Mouse (Mus musculus): ENCODE results near the gene Pdlim5. TPM values are rescaled to one million over a fixed set of nuclear protein-coding genes. Genes with fewer than 3 reads are reported as not detected.
A peak's percentile ranks its signal among the peaks of the same experiment; 100 is the strongest.
"Not testable (repeated sequence)": the region's sequence is repeated elsewhere in the genome, so short reads cannot be mapped to it uniquely, and the experiment has no call there.

Gene Pdlim5
- polyA plus RNA-seq, 1 experiment from 2014 or later, result 32.5 TPM

DNA sequence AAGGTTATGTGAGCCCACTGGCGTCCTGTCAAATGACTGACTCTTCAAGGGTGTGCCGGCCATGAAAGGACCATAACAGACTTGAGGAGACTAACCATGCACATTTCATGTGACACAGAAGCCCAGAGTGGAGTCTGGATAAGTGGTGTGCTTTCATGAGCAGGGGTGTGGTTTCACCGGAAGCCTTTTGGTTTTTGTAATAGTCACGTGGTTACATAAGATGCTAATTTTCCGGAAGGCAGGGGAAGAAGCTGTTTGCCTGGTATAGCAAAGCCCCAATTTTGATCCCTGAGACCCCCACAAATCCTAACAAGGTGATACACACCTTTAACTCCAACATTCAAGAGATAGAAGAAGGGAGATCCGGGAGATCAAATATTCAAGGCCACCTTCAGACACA lies 188.0 kb downstream of the Pdlim5 start:
- Histone ChIP-seq H3K27ac (no peak overlapping the region), H3K36me3 (ENCODE audit: insufficient read depth, low read length) (no peaks in the 10 kb centered on the region), H3K4me2 (ENCODE audit: low read length) (no peak overlapping the region), H3K9ac (ENCODE audit: low read depth, low read length) (no peak overlapping the region), H3K27me3 (ENCODE audit: insufficient read depth, low read length) (no peaks in the 10 kb centered on the region), H3K4me3 (replicated peaks; ENCODE audit: low read depth, low read length) (no peak overlapping the region), H3K9me3 (replicated peaks; ENCODE audit: low read length) (no peaks in the 10 kb centered on the region), H3K4me1 (replicated peaks; ENCODE audit: insufficient read depth, low read length) (no peaks in the 10 kb centered on the region)
- DNase-seq (ENCODE audit: low spot score) (no peak), ATAC-seq (replicated peaks; ENCODE audit: low FRiP score, low read depth) (no peak)
- no peak for TF ChIP-seq CTCF (IDR thresholded peaks at IDR 0.05; ENCODE audit: low read depth)
- WGBS, result 91% methylated on average over 6 of the region's 6 CpGs

GRCm38 (mm10) chr3:142206316-142206715 lies 189.2 kb downstream of the Pdlim5 start:
- Histone ChIP-seq H3K27ac (no peak overlapping the region), H3K4me2 (ENCODE audit: low read length) (no peak overlapping the region), H3K4me1 (replicated peaks; ENCODE audit: insufficient read depth, low read length) (no peaks in the 10 kb centered on the region), H3K4me3 (replicated peaks; ENCODE audit: low read depth, low read length) (no peak overlapping the region), H3K9ac (ENCODE audit: low read depth, low read length) (no peak overlapping the region), H3K36me3 (ENCODE audit: insufficient read depth, low read length) (no peaks in the 10 kb centered on the region), H3K9me3 (replicated peaks; ENCODE audit: low read length) (no peaks in the 10 kb centered on the region), H3K27me3 (ENCODE audit: insufficient read depth, low read length) (no peaks in the 10 kb centered on the region)
- WGBS, result 44% methylated on average over 3 of the region's 3 CpGs
- DNase-seq (ENCODE audit: low spot score) (no peak), ATAC-seq (replicated peaks; ENCODE audit: low FRiP score, low read depth) (no peak)
- TF ChIP-seq CTCF (IDR thresholded peaks at IDR 0.05; ENCODE audit: low read depth), result no peak

DNA sequence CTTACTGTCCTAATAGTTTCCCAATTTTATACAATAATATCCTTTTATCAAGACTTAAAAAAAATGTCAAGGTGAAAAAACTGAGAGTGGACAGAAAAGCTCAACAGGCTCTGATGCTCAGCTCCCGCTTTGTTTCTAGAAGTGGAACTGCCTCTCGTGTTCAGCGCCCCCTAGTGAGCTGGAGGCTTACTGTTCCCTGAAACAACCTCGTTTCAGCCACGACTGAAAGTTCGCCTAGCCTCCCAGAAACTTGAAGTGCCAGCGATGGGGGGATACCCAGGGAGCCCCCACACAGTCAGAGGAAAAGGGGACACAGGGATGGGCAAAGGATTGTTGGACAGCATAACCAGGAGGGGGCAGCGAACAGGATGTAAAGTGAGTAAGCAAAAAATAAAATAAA lies 199.4 kb downstream of the Pdlim5 start:
- no peaks in the 10 kb centered on the region for H3K9me3 ChIP-seq (replicated peaks; ENCODE audit: low read length)
- WGBS, result 88% methylated on average over 8 of the region's 8 CpGs
- no peaks in the 10 kb centered on the region for H3K4me1 ChIP-seq (replicated peaks; ENCODE audit: insufficient read depth, low read length)
- no peak overlapping the region for H3K4me2 ChIP-seq (ENCODE audit: low read length)
- no peaks in the 10 kb centered on the region for H3K27me3 ChIP-seq (ENCODE audit: insufficient read depth, low read length)
- H3K27ac ChIP-seq, result no peak overlapping the region
- peak; percentile 32 for TF ChIP-seq CTCF (IDR thresholded peaks at IDR 0.05; ENCODE audit: low read depth)
- H3K9ac ChIP-seq (ENCODE audit: low read depth, low read length), result no peak overlapping the region
- no peak for ATAC-seq (replicated peaks; ENCODE audit: low FRiP score, low read depth)
- DNase-seq (ENCODE audit: low spot score), result no peak
- no peaks in the 10 kb centered on the region for H3K36me3 ChIP-seq (ENCODE audit: insufficient read depth, low read length)
- no peak overlapping the region for H3K4me3 ChIP-seq (replicated peaks; ENCODE audit: low read depth, low read length)

- H3K36me3 ChIP-seq (ENCODE audit: insufficient read depth, low read length); H3K4me2 ChIP-seq (ENCODE audit: low read length); ATAC-seq (replicated peaks; ENCODE audit: low FRiP score, low read depth); H3K4me3 ChIP-seq (replicated peaks; ENCODE audit: low read depth, low read length); H3K9ac ChIP-seq (ENCODE audit: low read depth, low read length); H3K9me3 ChIP-seq (replicated peaks; ENCODE audit: low read length); H3K27me3 ChIP-seq (ENCODE audit: insufficient read depth, low read length); DNase-seq (ENCODE audit: low spot score); H3K4me1 ChIP-seq (replicated peaks; ENCODE audit: insufficient read depth, low read length); H3K27ac ChIP-seq: not testable (repeated sequence)
These were observed 203.9 kb downstream of the Pdlim5 start for GRCm38 (mm10) chr3:142191627-142192026.

Other genes with a start within 250 kb of the Pdlim5 start
- gene Bmpr1b, start 226.3 kb downstream of the Pdlim5 start, polyA plus RNA-seq (2015; fragmentation: Nextera tagmentation; extraction: Ambion mirVana), result 7.6 and 8.1 TPM in 2 replicates
- gene Gbp5, start 98.3 kb upstream of the Pdlim5 start, polyA plus RNA-seq (2015; fragmentation: Nextera tagmentation; extraction: Ambion mirVana), result 0.11 and 0.16 TPM in 2 replicates
- 6.0 and 7.1 TPM in 2 replicates for gene Gbp7, start 134.6 kb upstream of the Pdlim5 start, polyA plus RNA-seq (2015; fragmentation: Nextera tagmentation; extraction: Ambion mirVana)
- 6.7 and 11.3 TPM in 2 replicates for gene Gbp3, start 164.3 kb upstream of the Pdlim5 start, polyA plus RNA-seq (2015; fragmentation: Nextera tagmentation; extraction: Ambion mirVana)
- gene Gbp2b, start 199.2 kb upstream of the Pdlim5 start, polyA plus RNA-seq (2015; fragmentation: Nextera tagmentation; extraction: Ambion mirVana), result 0.04 TPM in 1 of 2 replicates, not detected in the other
- gene Gbp2, start 224.9 kb upstream of the Pdlim5 start, polyA plus RNA-seq (2015; fragmentation: Nextera tagmentation; extraction: Ambion mirVana), result 2.0 and 2.3 TPM in 2 replicates